Mouse (Mus musculus) heart, embryonic 10.5 days (tissue): ENCODE measurements at regions not wholly inside any gene's neighbourhood (a gene's known extent, or its start where the extent isn't known, plus 50 kb on each side); places are given as distances from the start of the nearest gene placed in this dataset.

ENCODE experiments used
- DNase-seq: peaks from one replicate; pipeline ENCODE4 v3.0.0-alpha.2; 2017; ENCODE audit warnings: low spot score
- H3K27ac ChIP-seq: fragments of 300-500 bp; sonication (generic); 2 replicates; pipeline ENCODE4 v1.5.1; 2016; ENCODE audit warnings: mild to moderate bottlenecking
- H3K27me3 ChIP-seq: fragments of 300-500 bp; sonication (generic); 2 replicates; pipeline ENCODE4 v1.6.1; 2016; ENCODE audit warnings: mild to moderate bottlenecking; ENCODE audit not compliant: poor library complexity, insufficient read depth, severe bottlenecking
- H3K36me3 ChIP-seq: fragments of 300-500 bp; sonication (generic); 2 replicates; pipeline ENCODE4 v1.6.1; 2016; ENCODE audit warnings: mild to moderate bottlenecking, moderate library complexity
- H3K4me1 ChIP-seq: fragments of 300-500 bp; sonication (generic); 2 replicates; pipeline ENCODE4 v1.6.1; 2016; ENCODE audit warnings: mild to moderate bottlenecking
- H3K4me3 ChIP-seq: fragments of 300-500 bp; sonication (generic); 2 replicates; pipeline ENCODE4 v1.5.1; 2016; ENCODE audit warnings: mild to moderate bottlenecking, moderate library complexity
- H3K9me3 ChIP-seq: fragments of 300-500 bp; sonication (generic); 2 replicates; pipeline ENCODE4 v1.6.1; 2016; ENCODE audit warnings: mild to moderate bottlenecking, moderate library complexity
- WGBS: fragments of 180-500 bp; shearing (Covaris S2); methylation state at CpG from one replicate; pipeline ENCODE4 v1.1.7; 2016; 5-methylcytosine and 5-hydroxymethylcytosine counted together

GRCm38 (mm10) chr9:113478761-113479265 is 229.2 kb downstream of the Pdcd6ip start:
- Histone ChIP-seq H3K4me3 (no peak overlapping the region), H3K27ac (no peak overlapping the region), H3K9me3 (0 out of 2 replicates have a peak, but pooled peaks cover 2% of the 10 kb centered on the region), H3K36me3 (no peaks in the 10 kb centered on the region), H3K4me1 (no peaks in the 10 kb centered on the region), H3K27me3 (no peaks in the 10 kb centered on the region)
- 90% methylated on average over 1 of the region's 1 CpGs for WGBS
- DNase-seq, result no peak

DNA sequence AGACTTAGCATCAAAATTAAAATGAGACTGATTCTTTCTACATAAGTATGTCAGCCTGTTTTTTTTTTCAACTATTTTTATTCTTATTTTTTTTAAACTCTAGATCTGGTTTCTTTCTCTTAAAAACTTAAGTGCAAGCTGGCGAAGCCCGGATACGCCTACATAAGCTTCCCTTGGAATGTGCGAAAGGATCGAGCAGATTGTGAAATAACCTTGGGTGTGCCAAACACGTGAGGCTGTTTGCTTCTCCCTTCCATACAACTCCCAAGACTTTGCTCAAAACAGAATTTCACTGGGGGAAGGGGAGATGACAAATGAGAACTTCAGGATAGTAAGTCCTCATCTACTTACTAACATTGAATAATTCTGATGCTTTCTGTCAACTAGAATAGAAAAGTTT is 236.3 kb downstream of the Pdcd6ip start:
- Histone ChIP-seq H3K27ac (no peak overlapping the region), H3K9me3 (no peaks in the 10 kb centered on the region), H3K27me3 (no peaks in the 10 kb centered on the region), H3K4me1 (no peaks in the 10 kb centered on the region), H3K36me3 (no peaks in the 10 kb centered on the region), H3K4me3 (no peak overlapping the region)
- 86% methylated on average over 6 of the region's 6 CpGs for WGBS
- DNase-seq, result no peak

DNA sequence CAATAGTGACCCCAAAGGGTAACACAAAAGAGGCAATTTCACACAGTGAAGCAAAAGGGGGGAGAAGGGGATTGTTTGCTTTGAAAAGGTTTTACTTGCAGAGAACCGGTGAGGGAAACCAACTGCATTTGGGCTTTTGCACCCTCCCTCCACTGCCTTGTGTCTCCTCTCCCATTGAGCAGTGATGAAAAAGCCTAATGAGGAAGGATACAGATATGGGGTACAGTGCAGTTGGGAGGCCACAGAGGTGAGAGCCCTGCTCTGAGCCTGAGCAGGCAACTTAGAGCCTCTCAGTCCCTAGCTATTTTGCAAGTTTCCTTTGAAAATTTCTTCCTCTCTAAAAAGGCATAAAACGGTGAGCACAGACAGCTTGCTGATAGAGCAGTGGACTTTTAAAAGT is 245.2 kb downstream of the Pdcd6ip start:
- Histone ChIP-seq H3K27me3 (no peaks in the 10 kb centered on the region), H3K4me1 (no peaks in the 10 kb centered on the region), H3K27ac (no peak overlapping the region), H3K36me3 (no peaks in the 10 kb centered on the region), H3K4me3 (no peak overlapping the region), H3K9me3 (no peaks in the 10 kb centered on the region)
- 49% methylated on average over 2 of the region's 2 CpGs for WGBS
- DNase-seq, result no peak

DNA sequence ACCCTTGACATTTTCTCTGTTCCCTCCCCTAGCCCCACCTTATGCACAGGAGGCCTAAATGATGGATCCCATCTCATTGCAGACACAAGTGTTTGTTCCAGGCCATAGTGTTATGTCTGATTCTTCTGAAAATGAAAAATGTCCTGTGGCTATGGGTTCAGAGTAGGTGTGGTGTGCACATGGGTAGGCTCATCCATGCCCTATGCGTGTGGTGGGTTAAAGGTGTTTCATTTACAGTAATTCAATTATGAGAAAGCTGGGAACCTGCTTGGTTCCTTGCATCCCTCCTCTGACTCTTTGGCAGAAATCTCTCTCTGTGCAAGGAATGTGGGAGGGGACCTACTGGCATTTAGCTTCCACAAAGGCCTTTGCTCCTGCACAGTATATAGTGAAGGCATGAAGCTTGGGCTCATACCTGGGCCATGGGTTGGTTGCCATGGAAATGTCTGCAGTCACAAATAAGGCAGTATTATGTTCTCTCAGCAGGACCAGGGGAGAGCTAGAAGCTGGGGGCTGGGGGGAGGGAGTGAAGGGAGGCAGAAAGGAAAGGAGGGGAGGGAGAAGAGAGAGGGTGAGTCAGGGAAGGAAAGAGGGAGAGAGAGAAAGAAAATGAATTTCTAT is 245.7 kb downstream of the Pdcd6ip start:
- Histone ChIP-seq H3K4me1 (no peaks in the 10 kb centered on the region), H3K36me3 (no peaks in the 10 kb centered on the region), H3K9me3 (no peaks in the 10 kb centered on the region), H3K4me3 (no peak overlapping the region), H3K27ac (no peak overlapping the region), H3K27me3 (no peaks in the 10 kb centered on the region)
- no peak for DNase-seq
- 85% methylated on average over 1 of the region's 1 CpGs for WGBS

GRCm38 (mm10) chr9:113459885-113460284 is 248.2 kb downstream of the Pdcd6ip start:
- Histone ChIP-seq H3K4me3 (no peak overlapping the region), H3K27ac (no peak overlapping the region), H3K36me3 (no peaks in the 10 kb centered on the region), H3K9me3 (no peaks in the 10 kb centered on the region), H3K27me3 (no peaks in the 10 kb centered on the region), H3K4me1 (no peaks in the 10 kb centered on the region)
- DNase-seq, result no peak
- 68% methylated on average over 5 of the region's 5 CpGs for WGBS

DNA sequence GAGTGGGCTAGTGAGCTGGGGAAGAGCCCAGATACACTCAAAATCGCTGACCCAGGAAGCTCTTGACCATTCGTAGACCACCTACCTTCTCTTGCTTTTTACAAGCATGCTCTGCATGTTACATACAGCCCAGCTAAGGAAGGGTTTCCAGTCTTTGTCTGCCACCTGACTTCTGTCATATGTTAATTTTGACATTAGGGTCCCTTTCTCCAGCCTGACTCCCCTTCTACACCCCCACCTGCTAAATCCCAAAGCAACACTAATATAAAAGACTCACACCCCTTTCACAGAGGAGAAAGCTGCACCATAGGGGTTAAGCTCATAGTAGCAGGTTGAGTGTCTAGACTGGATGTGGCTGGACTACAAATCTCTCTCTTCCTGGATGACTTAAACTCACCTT is 248.8 kb downstream of the Pdcd6ip start:
- Histone ChIP-seq H3K27ac (no peak overlapping the region), H3K4me1 (no peaks in the 10 kb centered on the region), H3K9me3 (no peaks in the 10 kb centered on the region), H3K27me3 (no peaks in the 10 kb centered on the region), H3K36me3 (no peaks in the 10 kb centered on the region), H3K4me3 (no peak overlapping the region)
- no peak for DNase-seq
- 43% methylated on average over 2 of the region's 2 CpGs for WGBS

DNA sequence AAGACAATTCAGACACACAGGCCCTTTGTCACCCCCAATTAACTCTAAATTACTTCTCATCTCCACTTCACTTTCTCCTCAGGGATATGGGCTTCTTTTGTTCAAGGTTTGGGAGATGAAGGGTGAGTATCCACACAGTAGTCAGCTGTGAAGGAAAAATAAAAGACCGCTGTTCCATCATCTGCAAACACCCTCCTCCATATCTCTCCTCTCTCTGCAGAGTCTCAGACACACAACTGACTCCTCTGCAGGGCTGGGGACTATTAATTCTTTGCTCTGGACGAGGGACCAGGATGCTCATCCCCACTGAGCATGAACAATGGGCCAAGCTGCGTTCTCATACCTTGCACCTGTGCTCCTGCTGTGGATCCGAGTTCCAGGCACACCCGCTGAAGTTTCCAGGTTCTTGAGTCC is 249.3 kb downstream of the Pdcd6ip start:
- WGBS, result 39% methylated on average over 5 of the region's 5 CpGs
- no peak overlapping the region for H3K27ac ChIP-seq

GRCm38 (mm10) chr9:113457169-113457850 is 250.7 kb downstream of the Pdcd6ip start:
- WGBS, result 86% methylated on average over 13 of the region's 13 CpGs
- no peaks in the 10 kb centered on the region for H3K27me3 ChIP-seq
- H3K9me3 ChIP-seq, result no peaks in the 10 kb centered on the region
- H3K36me3 ChIP-seq, result no peaks in the 10 kb centered on the region
- no peak overlapping the region for H3K27ac ChIP-seq
- no peaks in the 10 kb centered on the region for H3K4me1 ChIP-seq
- DNase-seq, result no peak
- H3K4me3 ChIP-seq, result no peak overlapping the region

More for the DNA sequence above, 249.3 kb downstream of the Pdcd6ip start:
- H3K4me1 ChIP-seq, result no peaks in the 10 kb centered on the region
- H3K27me3 ChIP-seq, result no peaks in the 10 kb centered on the region
- no peaks in the 10 kb centered on the region for H3K9me3 ChIP-seq
- no peak for DNase-seq
- H3K4me3 ChIP-seq, result no peak overlapping the region
- no peaks in the 10 kb centered on the region for H3K36me3 ChIP-seq

DNA sequence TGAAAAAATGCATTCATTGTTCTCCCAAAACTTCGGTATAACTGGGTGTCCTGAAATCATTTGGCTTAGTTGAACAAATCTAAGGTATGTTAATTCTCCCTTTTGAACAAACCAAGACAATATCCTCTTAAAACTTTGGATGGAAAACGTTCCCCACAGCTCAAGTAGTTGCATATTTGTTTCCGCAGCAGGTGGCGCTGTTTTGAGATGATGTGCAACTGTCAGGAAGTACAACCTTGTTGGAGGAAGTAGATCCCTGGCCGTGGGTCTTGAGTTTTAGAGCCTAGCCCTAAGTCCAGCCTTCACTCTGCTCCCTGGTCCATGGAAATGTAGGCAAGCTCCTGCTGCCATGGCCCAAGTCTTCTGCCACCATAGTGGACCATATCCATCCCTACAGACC is 252.5 kb downstream of the Pdcd6ip start:
- no peaks in the 10 kb centered on the region for H3K36me3 ChIP-seq
- no peak for DNase-seq

GRCm38 (mm10) chr9:113453231-113453630 is 254.8 kb downstream of the Pdcd6ip start:
- Histone ChIP-seq H3K9me3 (no peaks in the 10 kb centered on the region), H3K4me3 (no peak overlapping the region), H3K27me3 (no peaks in the 10 kb centered on the region), H3K27ac (no peak overlapping the region), H3K36me3 (no peaks in the 10 kb centered on the region), H3K4me1 (no peaks in the 10 kb centered on the region)
- 79% methylated on average over 3 of the region's 3 CpGs for WGBS
- DNase-seq, result no peak

More for the DNA sequence above, 252.5 kb downstream of the Pdcd6ip start:
- no peak overlapping the region for H3K27ac ChIP-seq
- no peaks in the 10 kb centered on the region for H3K27me3 ChIP-seq
- no peaks in the 10 kb centered on the region for H3K9me3 ChIP-seq
- WGBS, result 85% methylated on average over 5 of the region's 5 CpGs
- no peak overlapping the region for H3K4me3 ChIP-seq
- no peaks in the 10 kb centered on the region for H3K4me1 ChIP-seq

- Histone ChIP-seq H3K27ac (no peak overlapping the region), H3K4me1 (no peaks in the 10 kb centered on the region), H3K4me3 (peak overlapping the region; percentile 49), H3K36me3 (no peaks in the 10 kb centered on the region), H3K27me3 (0 out of 2 replicates have a peak, but pooled peaks cover 4% of the 10 kb centered on the region), H3K9me3 (no peaks in the 10 kb centered on the region)
- DNase-seq, result peak; percentile 80
- WGBS, result 9% methylated on average over 21 of the region's 21 CpGs
Observed at GRCm38 (mm10) chr9:113441770-113442411, 266.2 kb downstream of the Pdcd6ip start.

DNA sequence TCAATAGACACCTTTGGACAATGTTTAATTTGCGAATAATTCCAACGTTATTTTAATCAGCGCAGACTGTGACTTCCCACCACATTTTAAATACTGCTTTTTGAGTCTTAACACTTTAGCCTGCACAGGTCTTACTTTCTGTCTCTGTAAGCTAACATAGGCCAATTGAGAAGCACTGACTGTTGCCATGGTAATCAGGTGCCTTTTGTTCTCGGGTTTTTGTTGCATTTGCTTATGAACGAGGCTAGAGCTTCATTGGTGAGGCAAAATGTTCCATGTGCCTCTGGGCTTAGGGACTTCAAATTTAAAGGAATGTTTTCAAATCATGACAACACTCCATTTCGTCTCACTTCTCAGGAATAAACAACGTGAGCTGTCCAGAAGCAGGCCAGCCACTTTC is 269.7 kb downstream of the Pdcd6ip start:
- no peak for DNase-seq
- Histone ChIP-seq H3K27me3 (0 out of 2 replicates have a peak, but pooled peaks cover 4% of the 10 kb centered on the region), H3K4me3 (no peak overlapping the region), H3K9me3 (no peaks in the 10 kb centered on the region), H3K4me1 (no peaks in the 10 kb centered on the region), H3K36me3 (no peaks in the 10 kb centered on the region), H3K27ac (no peak overlapping the region)
- WGBS, result 78% methylated on average over 7 of the region's 7 CpGs

GRCm38 (mm10) chr9:113435921-113436320 is 272.1 kb downstream of the Pdcd6ip start:
- H3K27ac ChIP-seq, result no peak overlapping the region
- DNase-seq, result no peak
- H3K4me1 ChIP-seq, result no peaks in the 10 kb centered on the region
- no peaks in the 10 kb centered on the region for H3K36me3 ChIP-seq
- no peaks in the 10 kb centered on the region for H3K9me3 ChIP-seq
- H3K27me3 ChIP-seq, result 0 out of 2 replicates have a peak, but pooled peaks cover under 1% of the 10 kb centered on the region
- no peak overlapping the region for H3K4me3 ChIP-seq
